Mouse (Mus musculus) neural tube, postnatal 0 days (tissue): ENCODE results near the gene Epha3. TPM values are rescaled to one million over a fixed set of nuclear protein-coding genes. Genes with fewer than 3 reads are reported as not detected.

Experiments used
- polyA plus RNA-seq: library from polyadenylated mRNA; unstranded; fragments of >200 nt; fragmentation: Nextera tagmentation; extraction: Ambion mirVana; gene quantifications from 2 replicates; pipeline ENCODE4 v1.2.1, GENCODE M21; 2015

Epha3 gene
- polyA plus RNA-seq = 6.6 TPM in 2 replicates

GRCm38 (mm10) chr16:63863913-63864330 lies at the start of gene Epha3:
TSS of gene Epha3 (minus strand) at chr16:63864175.

